Mouse (Mus musculus) CH12.LX (cell line): ENCODE results near the gene Gtf3c4. TPM values are rescaled to one million over a fixed set of nuclear protein-coding genes. Genes with fewer than 3 reads are reported as not detected.

Experiments
- DNase-seq: peaks from one replicate; pipeline ENCODE4 v3.0.0-alpha.2; 2013; ENCODE audit errors: extremely low read depth
- H3K27ac ChIP-seq: 2 replicates; pipeline ENCODE4 v1.5.1; 2012; ENCODE audit warnings: low read depth, mild to moderate bottlenecking, control low read depth, moderate library complexity; ENCODE audit not compliant: insufficient read depth
- H3K27me3 ChIP-seq: replicated peaks from 2 replicates; pipeline ENCODE3; 2012; ENCODE audit warnings: inconsistent platforms
- H3K36me3 ChIP-seq, 2 experiments: replicated peaks in 1 of 2; 2 replicates each; pipeline versions ENCODE3 to v1.6.1; 2012; ENCODE audit warnings: inconsistent platforms in 1 of 2, low read length in 1 of 2, mild to moderate bottlenecking in 1 of 2, mixed read lengths in 1 of 2, moderate library complexity in 1 of 2; ENCODE audit not compliant: control insufficient read depth in 1 of 2, insufficient read depth in 1 of 2
- H3K4me1 ChIP-seq, 2 experiments: 2 replicates each; pipeline ENCODE4 v1.6.1; 2012; ENCODE audit warnings: inconsistent platforms in 1 of 2, moderate library complexity in 1 of 2; ENCODE audit not compliant: insufficient read depth in 2 of 2, control insufficient read depth in 1 of 2
- H3K4me2 ChIP-seq: 2 replicates; pipeline ENCODE4 v1.6.1; 2012; ENCODE audit warnings: low read depth, mild to moderate bottlenecking, control low read depth; ENCODE audit not compliant: poor library complexity, insufficient read depth, severe bottlenecking
- H3K4me3 ChIP-seq, 3 experiments: fragments of 150-350 bp in 1 of 3; sonication (generic) in 1 of 3; replicated peaks in 1 of 3; 2 replicates each; pipeline versions ENCODE3 to v1.5.1; 2011 to 2012; ENCODE audit warnings: low read depth in 2 of 3, low read length in 2 of 3, mild to moderate bottlenecking in 2 of 3, moderate library complexity in 2 of 3, control low read depth in 1 of 3, improper control_type of control experiment in 1 of 3, inconsistent platforms in 1 of 3, mixed read lengths in 1 of 3; ENCODE audit not compliant: poor library complexity in 1 of 3
- H3K79me2 ChIP-seq: replicated peaks from 2 replicates; pipeline ENCODE4 v1.6.1; 2012; ENCODE audit warnings: mild to moderate bottlenecking, moderate library complexity; ENCODE audit not compliant: control insufficient read depth, poor library complexity, insufficient read depth, severe bottlenecking; ENCODE audit errors: extremely low read depth
- H3K9ac ChIP-seq: 2 replicates; pipeline ENCODE4 v1.6.1; 2012; ENCODE audit warnings: low read depth, mild to moderate bottlenecking, control low read depth, moderate library complexity; ENCODE audit not compliant: insufficient read depth
- H3K9me3 ChIP-seq: replicated peaks from 2 replicates; pipeline ENCODE3; 2012; ENCODE audit warnings: low read length, inconsistent platforms, mixed read lengths
- BHLHE40 ChIP-seq: IDR thresholded peaks from 2 replicates; pipeline ENCODE4 v1.6.1; 2011; ENCODE audit warnings: mild to moderate bottlenecking, low read depth, low read length, improper control_type of control experiment
- CHD1 ChIP-seq: IDR thresholded peaks from 2 replicates; pipeline ENCODE4 v1.6.1; 2012; ENCODE audit warnings: low read depth, low read length, improper control_type of control experiment, inconsistent platforms
- CTCF ChIP-seq, 2 experiments: IDR thresholded peaks in 1 of 2; conservative IDR thresholded peaks in 1 of 2; 2 replicates each; pipeline ENCODE4 v1.5.1; 2011 to 2012; ENCODE audit warnings: low read depth in 2 of 2, low read length in 2 of 2, improper control_type of control experiment in 1 of 2, inconsistent platforms in 1 of 2, mild to moderate bottlenecking in 1 of 2, moderate library complexity in 1 of 2
- ELF1 ChIP-seq: IDR thresholded peaks from 2 replicates; pipeline ENCODE4 v1.6.1; 2014; ENCODE audit warnings: low read depth, mild to moderate bottlenecking, inconsistent platforms, low read length, improper control_type of control experiment
- HCFC1 ChIP-seq: IDR thresholded peaks from 2 replicates; pipeline ENCODE4 v1.6.1; 2012; ENCODE audit warnings: low read depth, mild to moderate bottlenecking, inconsistent platforms, low read length, improper control_type of control experiment
- JUND ChIP-seq: conservative IDR thresholded peaks from 2 replicates; pipeline ENCODE4 v1.6.1; 2011; ENCODE audit warnings: low read depth, low read length, improper control_type of control experiment
- MAFK ChIP-seq: IDR thresholded peaks from 2 replicates; pipeline ENCODE4 v1.6.1; 2011; ENCODE audit warnings: low read length, improper control_type of control experiment; ENCODE audit not compliant: insufficient replicate concordance
- MAX ChIP-seq: IDR thresholded peaks from 2 replicates; pipeline ENCODE4 v1.6.1; 2011; ENCODE audit warnings: low read length, improper control_type of control experiment
- MEF2A ChIP-seq: IDR thresholded peaks from 2 replicates; pipeline ENCODE4 v1.6.1; 2014; ENCODE audit warnings: low read depth, mild to moderate bottlenecking, inconsistent platforms, low read length, improper control_type of control experiment, borderline replicate concordance
- MXI1 ChIP-seq: IDR thresholded peaks from 2 replicates; pipeline ENCODE4 v1.6.1; 2011; ENCODE audit warnings: mild to moderate bottlenecking, low read depth, low read length, improper control_type of control experiment
- MYC ChIP-seq: IDR thresholded peaks from 2 replicates; pipeline ENCODE4 v1.6.1; 2011; ENCODE audit warnings: low read depth, mild to moderate bottlenecking, improper control_type of control experiment, low read length
- NRF1 ChIP-seq: IDR thresholded peaks from 2 replicates; pipeline ENCODE4 v1.6.1; 2014; ENCODE audit warnings: low read depth, mild to moderate bottlenecking, inconsistent platforms, low read length, improper control_type of control experiment, moderate library complexity
- POLR2A ChIP-seq: IDR thresholded peaks from 2 replicates; pipeline ENCODE4 v1.6.1; 2011; ENCODE audit warnings: low read depth, mild to moderate bottlenecking, improper control_type of control experiment, low read length
- POLR2AphosphoS2 ChIP-seq: IDR thresholded peaks from 2 replicates; pipeline ENCODE4 v1.6.1; 2011; ENCODE audit warnings: low read depth, low read length, improper control_type of control experiment
- SIN3A ChIP-seq: IDR thresholded peaks from 2 replicates; pipeline ENCODE4 v1.6.1; 2012; ENCODE audit warnings: low read length, improper control_type of control experiment, inconsistent platforms
- SMC3 ChIP-seq: IDR thresholded peaks from 2 replicates; pipeline ENCODE4 v1.6.1; 2011; ENCODE audit warnings: low read depth, low read length, improper control_type of control experiment
- TBP ChIP-seq: conservative IDR thresholded peaks from 2 replicates; pipeline ENCODE4 v1.6.1; 2011; ENCODE audit warnings: low read depth, low read length, improper control_type of control experiment
- UBTF ChIP-seq: IDR thresholded peaks from 2 replicates; pipeline ENCODE4 v1.6.1; 2012; ENCODE audit warnings: low read depth, mild to moderate bottlenecking, inconsistent platforms, low read length, improper control_type of control experiment, moderate library complexity
- USF2 ChIP-seq: conservative IDR thresholded peaks from 2 replicates; pipeline ENCODE4 v1.6.1; 2011; ENCODE audit warnings: low read depth, low read length, improper control_type of control experiment
- ZKSCAN1 ChIP-seq: IDR thresholded peaks from 2 replicates; pipeline ENCODE4 v1.6.1; 2012; ENCODE audit warnings: low read depth, inconsistent platforms, low read length, improper control_type of control experiment, borderline replicate concordance
- ZMIZ1 ChIP-seq: IDR thresholded peaks from 2 replicates; pipeline ENCODE4 v1.6.1; 2012; ENCODE audit warnings: low read depth, mild to moderate bottlenecking, inconsistent platforms, low read length, improper control_type of control experiment
- dilution Hi-C: fragments of 300-500 bp; cut with MboI; formaldehyde crosslinking; loops from 2 replicates; pipeline ENCODE4 v1.14.3; 2020; ENCODE audit warnings: low sequenced_read_pairs; ENCODE audit not compliant: extremely low pct_unique_long_range_greater_than_20kb, extremely low pct_ligation_motif_present
- in situ Hi-C: fragments of 300-500 bp; cut with MboI; formaldehyde crosslinking; loops from 3 replicates; pipeline ENCODE4 v1.14.3; 2019; ENCODE audit warnings: low sequenced_read_pairs, low pct_ligation_motif_present, low pct_unique_long_range_greater_than_20kb, mixed read lengths
- polyA plus RNA-seq: library from polyadenylated mRNA; unstranded; fragments of >175 nt; gene quantifications from 2 replicates; pipeline ENCODE4 v1.2.1, GENCODE M21; 2012; ENCODE audit warnings: low read depth; ENCODE audit not compliant: insufficient read length
- total RNA-seq, 2 experiments: library from RNA; depleted of rRNA; stranded (reverse); fragments of 300-350 nt in 1 of 2; fragments of >200 nt in 1 of 2; gene quantifications; 2 replicates each; pipeline ENCODE4 v1.2.3; 2012 to 2014

Gtf3c4 gene
- total and polyA plus RNA-seq, 3 experiments: 13.2 to 17.4 (median 16.1) TPM

DNA sequence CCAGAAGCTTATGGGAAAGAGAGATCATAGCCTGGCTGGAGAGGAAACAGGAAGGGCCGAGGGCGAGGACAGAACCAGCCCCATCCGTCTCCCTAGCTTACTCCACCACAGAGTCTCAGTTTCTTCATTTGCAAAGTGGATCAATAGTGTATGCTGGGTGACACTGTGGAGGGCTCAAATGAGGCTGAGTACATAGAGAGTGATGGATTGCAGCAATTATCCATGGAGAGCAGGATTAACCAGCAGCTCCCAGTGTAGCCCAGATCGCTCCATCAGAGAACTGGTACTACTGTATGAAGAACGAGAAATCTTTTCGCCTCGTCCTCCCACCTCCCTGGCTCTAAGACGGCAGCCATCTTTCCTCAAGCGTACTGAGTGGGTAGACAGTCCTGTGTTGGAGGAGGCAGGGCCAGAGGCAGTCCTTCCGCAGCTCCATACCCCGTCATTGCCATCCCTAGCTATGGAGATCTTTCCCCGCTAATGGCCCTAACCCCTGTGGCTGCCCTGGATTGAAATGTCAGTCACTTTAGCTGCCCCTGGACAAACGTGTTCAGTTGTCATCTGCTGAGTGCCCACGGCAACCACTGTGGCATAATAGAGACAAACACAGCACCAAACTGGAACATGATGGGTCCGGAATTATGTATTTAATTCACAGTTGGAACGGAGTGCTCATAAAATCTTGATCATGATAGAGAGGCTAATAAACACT lies 53.6 kb downstream of the Gtf3c4 start:
- H3K4me3 ChIP-seq: no peak overlapping the region
- H3K27ac ChIP-seq: no peak overlapping the region
- no peak overlapping the region for H3K9ac ChIP-seq
- DNase-seq: no peak
- in situ Hi-C loops: no loop called here
- no peak overlapping the region for H3K4me2 ChIP-seq
- peaks cover 4% of the 10 kb centered on the region for H3K9me3 ChIP-seq
- H3K79me2 ChIP-seq: no peaks in the 10 kb centered on the region
- dilution Hi-C loops: no loop called here
- H3K27me3 ChIP-seq: no peaks in the 10 kb centered on the region
- no peaks in the 10 kb centered on the region for H3K4me1 ChIP-seq
- no peaks in the 10 kb centered on the region for H3K36me3 ChIP-seq
- no peak for TF ChIP-seq CTCF (conservative IDR thresholded peaks at IDR 0.05 in 1 of 2, IDR thresholded peaks at IDR 0.05 in 1 of 2; ENCODE audit: low read depth in 2 of 2, low read length in 2 of 2)
- no peak for TF ChIP-seq MEF2A
- TF ChIP-seq POLR2AphosphoS2: no peak
- no peak for TF ChIP-seq HCFC1
- TF ChIP-seq ELF1: no peak
- TF ChIP-seq TBP: no peak
- TF ChIP-seq USF2: no peak
- TF ChIP-seq, all 38 proteins: peak for 0

DNA sequence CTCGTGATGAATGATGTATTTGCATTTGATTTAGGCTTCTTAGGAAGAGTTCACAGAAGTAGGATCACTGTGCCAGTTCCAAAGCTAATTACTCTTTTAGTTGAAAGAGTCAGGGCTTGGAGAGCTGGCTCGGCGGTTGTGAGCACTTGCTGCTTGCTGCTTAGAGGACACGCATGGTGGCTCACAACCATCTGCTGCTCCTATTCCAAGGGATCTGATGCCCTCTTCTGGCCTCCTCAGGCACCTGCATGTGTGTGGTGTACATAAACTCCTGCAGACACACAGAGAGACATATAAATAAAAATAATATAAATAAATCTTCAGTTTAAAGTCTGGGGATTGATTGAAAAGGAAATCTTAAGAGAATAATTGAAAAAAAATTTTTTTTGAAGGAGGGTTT lies 58.9 kb downstream of the Gtf3c4 start:
- Histone ChIP-seq H3K4me1 (0 out of 4 replicates have a peak, but pooled peaks cover 0 to 2% of the 10 kb centered on the region in 2 experiments), H3K9me3 (peaks cover 8% of the 10 kb centered on the region), H3K4me2 (no peak overlapping the region), H3K9ac (no peak overlapping the region), H3K4me3 (no peak overlapping the region), H3K27ac (no peak overlapping the region), H3K27me3 (no peaks in the 10 kb centered on the region), H3K79me2 (no peaks in the 10 kb centered on the region), H3K36me3 (no peaks in the 10 kb centered on the region)
- in situ Hi-C loops: no loop called here
- no peak for DNase-seq
- TF ChIP-seq CTCF (conservative IDR thresholded peaks at IDR 0.05 in 1 of 2, IDR thresholded peaks at IDR 0.05 in 1 of 2; ENCODE audit: low read depth in 2 of 2, low read length in 2 of 2) (peak in 1 of 2 experiments; percentile 17; a peak in 1 of 4 replicates), MYC (no peak), NRF1 (no peak)
- dilution Hi-C loops: no loop called here

DNA sequence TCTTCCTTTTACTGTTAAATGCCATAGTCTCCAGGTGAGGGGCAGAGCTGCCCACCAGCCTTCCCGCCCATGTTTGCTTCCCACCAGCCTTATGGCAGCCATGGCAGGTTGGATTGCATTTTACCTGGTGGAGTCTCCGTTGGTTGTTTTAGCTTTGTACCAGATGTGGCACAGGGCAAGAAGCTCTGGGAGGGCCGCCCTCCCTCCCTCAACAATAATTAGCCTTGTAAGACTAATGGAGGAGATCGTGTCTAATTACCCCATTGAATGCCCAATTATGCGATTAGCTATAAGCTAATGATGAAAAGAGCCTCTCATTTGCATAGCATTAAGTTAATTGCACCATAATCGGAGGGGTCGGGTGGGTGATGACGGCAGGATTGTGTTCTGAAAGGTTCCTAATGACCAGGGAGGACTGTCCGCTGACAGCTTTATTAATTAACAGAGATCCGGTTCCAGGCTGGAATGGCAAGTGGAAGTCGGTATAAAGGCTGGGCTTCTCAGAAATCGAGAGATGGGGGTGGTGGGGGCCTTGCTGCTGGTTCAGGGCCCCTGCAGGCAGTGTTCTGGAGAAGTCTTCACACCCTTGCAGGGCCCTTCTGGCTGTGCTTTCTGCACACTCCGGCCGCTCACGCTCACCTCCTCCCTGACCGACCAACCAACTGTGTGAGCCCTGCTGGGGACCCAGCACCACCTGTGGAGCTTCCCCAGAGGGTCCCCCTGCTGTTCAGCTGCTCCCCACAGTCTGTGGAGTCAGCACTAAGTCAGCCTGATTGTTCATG lies 60.0 kb downstream of the Gtf3c4 start:
- no peak for DNase-seq
- in situ Hi-C loops (no loop called here), dilution Hi-C loops (no loop called here)
- no peak overlapping the region for H3K4me3 ChIP-seq
- no peak overlapping the region for H3K27ac ChIP-seq
- peaks cover 8% of the 10 kb centered on the region for H3K9me3 ChIP-seq
- no peaks in the 10 kb centered on the region for H3K79me2 ChIP-seq
- H3K9ac ChIP-seq: no peak overlapping the region
- no peaks in the 10 kb centered on the region for H3K27me3 ChIP-seq
- no peak overlapping the region for H3K4me2 ChIP-seq
- TF ChIP-seq SIN3A (no peak), TBP (no peak), MAX (no peak), BHLHE40 (no peak), ZKSCAN1 (no peak), CHD1 (no peak), MXI1 (no peak), MEF2A (no peak), UBTF (no peak), ZMIZ1 (no peak), SMC3 (no peak), JUND (no peak), CTCF (conservative IDR thresholded peaks at IDR 0.05 in 1 of 2, IDR thresholded peaks at IDR 0.05 in 1 of 2; ENCODE audit: low read depth in 2 of 2, low read length in 2 of 2) (no peak), POLR2A (no peak), HCFC1 (no peak), ELF1 (no peak), MAFK (no peak)
- H3K36me3 ChIP-seq: no peaks in the 10 kb centered on the region
- H3K4me1 ChIP-seq: peaks cover 0 to 2% of the 10 kb centered on the region in 2 experiments; a peak in 1 of 4 replicates
